ENCODE assay signal across 8 mouse cellular contexts in genomic region chr12:9251772-9252171, GRCm38 (mm10).
DNase-seq lines count a peak whose midpoint lies in the region; ATAC-seq and TF ChIP-seq lines count a peak whose summit lies in the region.

No protein-coding gene starts in this region.

- no peak overlapping the region for H3K4me2 ChIP-seq in limb, embryonic 14.5 days (replicated peaks; ENCODE audit: low read depth, low read length, severe bottlenecking)

- no peak for TF ChIP-seq CTCF in thymus, adult 2 months (IDR thresholded peaks at IDR 0.05; ENCODE audit: borderline replicate concordance, control insufficient read depth, extremely low read depth, insufficient read depth, low read length, poor library complexity)

- H3K9me3 ChIP-seq in limb, embryonic 14.5 days (ENCODE audit: control insufficient read depth, low read length): no peaks in the 10 kb centered on the region

- DNase-seq in thymus, postnatal 14 days: peak; percentile 6
- no peak for DNase-seq in thymus, adult 2 months
- DNase-seq in adrenal gland, adult 2 months: peak; percentile 66
- DNase-seq in embryo, embryonic 10.5 days (ENCODE audit: low spot score): peak; percentile 78
- peak; percentile 46 to 62 for DNase-seq in heart, postnatal 36 days
- DNase-seq in limb, embryonic 14.5 days (ENCODE audit: low spot score): peak; percentile 54
- peak; percentile 37 for DNase-seq in right cerebral cortex, postnatal 14 days
- no peak for DNase-seq in c-Kit-positive CD71-positive TER-119-positive erythroid progenitor cells, embryonic 14.5 days (ENCODE audit: low spot score)

- H3K9ac ChIP-seq in limb, embryonic 14.5 days (ENCODE audit: low read depth, low read length, severe bottlenecking): no peak overlapping the region

- 26% methylated on average over 5 of the region's 5 CpGs for WGBS in thymus, adult 2 months
- WGBS in limb, embryonic 14.5 days: 31% methylated on average over 5 of the region's 5 CpGs

- no peak for TF ChIP-seq POLR2A in thymus, adult 2 months (IDR thresholded peaks at IDR 0.05; ENCODE audit: control insufficient read depth, extremely low read depth, insufficient read depth, low read length, poor library complexity)
- TF ChIP-seq POLR2A in limb, embryonic 14.5 days (IDR thresholded peaks at IDR 0.05; ENCODE audit: borderline replicate concordance, extremely low read depth, insufficient read depth, insufficient read length): no peak

- H3K27me3 ChIP-seq in thymus, adult 2 months (ENCODE audit: control insufficient read depth, insufficient read depth, low read length): no peaks in the 10 kb centered on the region
- no peaks in the 10 kb centered on the region for H3K27me3 ChIP-seq in limb, embryonic 14.5 days (ENCODE audit: control insufficient read depth, insufficient read depth, low read length)

- no peaks in the 10 kb centered on the region for H3K4me1 ChIP-seq in thymus, adult 2 months (replicated peaks; ENCODE audit: control insufficient read depth, insufficient read depth, low read length)
- H3K4me1 ChIP-seq in limb, embryonic 14.5 days (ENCODE audit: control insufficient read depth, insufficient read depth, low read length): 0 out of 2 replicates have a peak, but pooled peaks cover 7% of the 10 kb centered on the region

- H3K36me3 ChIP-seq in thymus, adult 2 months (ENCODE audit: control insufficient read depth, insufficient read depth, low read length): no peaks in the 10 kb centered on the region
- H3K36me3 ChIP-seq in limb, embryonic 14.5 days (ENCODE audit: control insufficient read depth, insufficient read depth, low read length): no peaks in the 10 kb centered on the region

- ATAC-seq in limb, embryonic 14.5 days (ENCODE audit: low FRiP score, low read depth): peak; percentile 41; the same call in 1 of the 2 replicates

- no peak overlapping the region for H3K27ac ChIP-seq in thymus, adult 2 months (ENCODE audit: control insufficient read depth, insufficient read depth, low read length)
- no peak overlapping the region for H3K27ac ChIP-seq in limb, embryonic 14.5 days (replicated peaks; ENCODE audit: low read depth, low read length)

- H3K4me3 ChIP-seq in thymus, adult 2 months (ENCODE audit: control insufficient read depth, insufficient read depth, low read length): no peak overlapping the region
- no peak overlapping the region for H3K4me3 ChIP-seq in limb, embryonic 14.5 days (replicated peaks; ENCODE audit: low read length)

- intact Hi-C loops in heart, postnatal 36 days (cut with DNase I): no loop called here

Comparison
In these comparisons a context has a peak if more than half of its experiments do, and no peak if none do; other contexts are left out.
1. DNase-seq: peak in thymus, postnatal 14 days (single experiment), adrenal gland, adult 2 months (single experiment), embryo, embryonic 10.5 days (single experiment), heart, postnatal 36 days (2 of 2), limb, embryonic 14.5 days (single experiment) and right cerebral cortex, postnatal 14 days (single experiment); none in thymus, adult 2 months (single experiment) and c-Kit-positive CD71-positive TER-119-positive erythroid progenitor cells, embryonic 14.5 days (single experiment).